Mouse (Mus musculus) stomach, embryonic 15.5 days (tissue): Measurements from ENCODE around the gene Mylip. TPM values are rescaled to one million over a fixed set of nuclear protein-coding genes. Genes with fewer than 3 reads are reported as not detected.

ENCODE experiments used
- ATAC-seq: fragments of 200-750 bp; cut with Nextera tagmentation; 2 replicates; pipeline ENCODE4 v1.8.0; 2017; ENCODE audit warnings: low read depth, moderate number of reproducible peaks, moderate TSS enrichment; ENCODE audit not compliant: insufficient read depth, low FRiP score
- H3K27ac ChIP-seq: fragments of 300-500 bp; sonication (generic); 2 replicates; pipeline ENCODE4 v1.5.1; 2015; ENCODE audit warnings: mild to moderate bottlenecking, inconsistent platforms
- H3K27me3 ChIP-seq: fragments of 300-500 bp; sonication (generic); replicated peaks from 2 replicates; pipeline ENCODE4 v1.6.1; 2015; ENCODE audit warnings: inconsistent platforms
- H3K36me3 ChIP-seq: fragments of 300-500 bp; sonication (generic); 2 replicates; pipeline ENCODE4 v1.6.1; 2015; ENCODE audit warnings: inconsistent platforms
- H3K4me1 ChIP-seq: fragments of 300-500 bp; sonication (generic); 2 replicates; pipeline ENCODE4 v1.6.1; 2015; ENCODE audit warnings: inconsistent platforms
- H3K4me2 ChIP-seq: fragments of 300-500 bp; sonication (generic); 2 replicates; pipeline ENCODE4 v1.6.1; 2015; ENCODE audit warnings: mild to moderate bottlenecking, inconsistent platforms
- H3K4me3 ChIP-seq: fragments of 300-500 bp; sonication (generic); replicated peaks from 2 replicates; pipeline ENCODE4 v1.5.1; 2015; ENCODE audit warnings: inconsistent platforms
- H3K9ac ChIP-seq: fragments of 300-500 bp; sonication (generic); 2 replicates; pipeline ENCODE4 v1.6.1; 2015; ENCODE audit warnings: inconsistent platforms
- H3K9me3 ChIP-seq: fragments of 300-500 bp; sonication (generic); 2 replicates; pipeline ENCODE4 v1.6.1; 2016; ENCODE audit warnings: inconsistent platforms
- WGBS: fragments of 180-500 bp; shearing (Covaris S2); methylation state at CpG from one replicate; pipeline ENCODE4 v1.1.7; 2015; 5-methylcytosine and 5-hydroxymethylcytosine counted together
- polyA plus RNA-seq: library from polyadenylated mRNA; unstranded; fragments of >200 nt; fragmentation: Nextera tagmentation; extraction: Ambion mirVana; gene quantifications from 2 replicates; pipeline ENCODE4 v1.2.1, GENCODE M21; 2015

The Mylip gene
- polyA plus RNA-seq, 1 experiment from 2014 or later: 11.6 TPM

- no peak for ATAC-seq
- 79% methylated on average over 14 of the region's 14 CpGs for WGBS
- no peak overlapping the region for H3K4me3 ChIP-seq
- H3K9ac ChIP-seq: no peak overlapping the region
- H3K4me2 ChIP-seq: no peak overlapping the region
- no peak overlapping the region for H3K27ac ChIP-seq
- no peaks in the 10 kb centered on the region for H3K36me3 ChIP-seq
- H3K4me1 ChIP-seq: no peaks in the 10 kb centered on the region
- H3K27me3 ChIP-seq: no peaks in the 10 kb centered on the region
- no peaks in the 10 kb centered on the region for H3K9me3 ChIP-seq
Measured at GRCm38 (mm10) chr13:45461370-45461958, 71.9 kb downstream of the Mylip start.

Other genes starting within 250 kb of the Mylip start
- 35.2 and 50.5 TPM in 2 replicates for gene Gmpr, start 117.7 kb downstream of the Mylip start, polyA plus RNA-seq